ENCODE assay signal across 31 mouse cellular contexts in genomic region chr2:129546772-129547171, GRCm38 (mm10). TPM values are rescaled to one million over a fixed set of nuclear protein-coding genes. Genes with fewer than 3 reads are reported as not detected.
DNase-seq lines count a peak whose midpoint lies in the region; ATAC-seq and TF ChIP-seq lines count a peak whose summit lies in the region.
"Had no signal": no experiment of that assay in that cellular context is flagged by ENCODE, and none has a peak within 500 bp of the region (broad histone marks: within the 10 kb centered on the region; RNA-seq: fewer than 3 reads in every experiment).

No protein-coding gene starts in this region.

- no peak overlapping the region for H3K4me3 ChIP-seq in bone marrow macrophage, adult 2 months (ENCODE audit: insufficient read depth, low read length)
- H3K4me3 ChIP-seq in midbrain, embryonic 11.5 days (ENCODE audit: low read depth, low read length), result no peak overlapping the region
- H3K4me3 ChIP-seq: embryonic facial prominence, embryonic 12.5 days; erythroblast, embryonic 14.5 days; hindbrain, embryonic 10.5 days; kidney, embryonic 15.5 days; limb, embryonic 13.5 days; lung, embryonic 15.5 days; midbrain, embryonic 10.5 days; stomach, embryonic 15.5 days had no signal

- H3K27ac ChIP-seq in bone marrow macrophage, adult 2 months (ENCODE audit: insufficient read depth, low read depth, low read length), result peak overlapping the region; percentile 99
- no peak overlapping the region for H3K27ac ChIP-seq in midbrain, embryonic 11.5 days (ENCODE audit: low read depth, low read length)
- H3K27ac ChIP-seq: embryonic facial prominence, embryonic 12.5 days; hindbrain, embryonic 10.5 days; hindbrain, postnatal 0 days; kidney, embryonic 15.5 days; limb, embryonic 13.5 days; lung, embryonic 15.5 days; midbrain, embryonic 10.5 days; stomach, embryonic 15.5 days had no signal

- no peak overlapping the region for H3K9ac ChIP-seq in midbrain, embryonic 11.5 days (ENCODE audit: low read length)
- H3K9ac ChIP-seq: embryonic facial prominence, embryonic 12.5 days; kidney, embryonic 15.5 days; limb, embryonic 13.5 days; lung, embryonic 15.5 days; stomach, embryonic 15.5 days had no signal

- peak; percentile 63 for DNase-seq in layer of hippocampus, adult 9-11 months
- DNase-seq in layer of hippocampus, postnatal 36 days, result no peak
- peak; percentile 65 for DNase-seq in 416B (ENCODE audit: low read depth)
- DNase-seq in left cerebral cortex, adult 18-20 months (ENCODE audit: low spot score in 2 of 2), result no peak
- no peak for DNase-seq in midbrain, embryonic 11.5 days (ENCODE audit: low spot score, missing footprints)
- DNase-seq in c-Kit-positive CD71-positive TER-119-positive erythroid progenitor cells, embryonic 14.5 days (ENCODE audit: low spot score), result no peak
- DNase-seq: cerebellum, adult 18-20 months; gastrocnemius, postnatal 25 days; kidney, postnatal 4 days; right cerebral cortex, postnatal 14 days; spleen, adult 18-20 months; thymus, adult 18-20 months had no signal

- H3K4me2 ChIP-seq in midbrain, embryonic 11.5 days, result no peak overlapping the region
- H3K4me2 ChIP-seq: embryonic facial prominence, embryonic 12.5 days; kidney, embryonic 15.5 days; limb, embryonic 13.5 days; lung, embryonic 15.5 days; stomach, embryonic 15.5 days had no signal

- H3K9me3 ChIP-seq in midbrain, embryonic 11.5 days (ENCODE audit: control insufficient read depth, low read length), result no peaks in the 10 kb centered on the region
- H3K9me3 ChIP-seq: embryonic facial prominence, embryonic 12.5 days; hindbrain, embryonic 10.5 days; kidney, embryonic 15.5 days; limb, embryonic 13.5 days; lung, embryonic 15.5 days; midbrain, embryonic 10.5 days; stomach, embryonic 15.5 days had no signal

- TF ChIP-seq POLR2A in bone marrow macrophage, adult 2 months (IDR thresholded peaks at IDR 0.05; ENCODE audit: borderline replicate concordance, low read depth, low read length), result no peak

- WGBS in midbrain, embryonic 11.5 days, result 75% methylated on average over 3 of the region's 3 CpGs

- H3K4me1 ChIP-seq in bone marrow macrophage, adult 2 months (ENCODE audit: control insufficient read depth, insufficient read depth, low read length), result peaks cover 68% of the 10 kb centered on the region
- no peaks in the 10 kb centered on the region for H3K4me1 ChIP-seq in midbrain, embryonic 11.5 days (ENCODE audit: control insufficient read depth, insufficient read depth, low read length)
- H3K4me1 ChIP-seq: embryonic facial prominence, embryonic 12.5 days; lung, embryonic 15.5 days; stomach, embryonic 15.5 days had no signal

- TF ChIP-seq CTCF in bone marrow macrophage, adult 2 months (IDR thresholded peaks at IDR 0.05; ENCODE audit: low read depth, low read length), result no peak

- peak; percentile 80 for ATAC-seq in megakaryocyte, adult 5-6 weeks (ENCODE audit: poor library complexity, severe bottlenecking)
- ATAC-seq in midbrain, embryonic 11.5 days (ENCODE audit: low FRiP score), result no peak
- ATAC-seq: forebrain, embryonic 14.5 days; hindbrain, postnatal 0 days; intestine, postnatal 0 days had no signal

- H3K36me3 ChIP-seq in midbrain, embryonic 11.5 days (ENCODE audit: control insufficient read depth, insufficient read depth, low read length), result no peaks in the 10 kb centered on the region
- H3K36me3 ChIP-seq: embryonic facial prominence, embryonic 12.5 days; hindbrain, embryonic 10.5 days; kidney, embryonic 15.5 days; limb, embryonic 13.5 days; lung, embryonic 15.5 days; midbrain, embryonic 10.5 days; stomach, embryonic 15.5 days had no signal

- no peaks in the 10 kb centered on the region for H3K27me3 ChIP-seq in midbrain, embryonic 11.5 days (ENCODE audit: control insufficient read depth, insufficient read depth, low read length)
- H3K27me3 ChIP-seq: embryonic facial prominence, embryonic 12.5 days; kidney, embryonic 15.5 days; lung, embryonic 15.5 days; stomach, embryonic 15.5 days had no signal

RNA-seq across cellular contexts. Expression of gene F830045P16Rik, which starts 10.4 kb away (rescaled TPM):
- total RNA-seq in layer of hippocampus, postnatal 36 days (2021), result under 1 TPM; 0.20 to 0.35 TPM
- polyA plus RNA-seq in bone marrow macrophage, adult 2 months (2012; ENCODE audit: insufficient read depth, insufficient read length, missing spikeins), result 0.28 and 0.41 TPM in 2 replicates
- not detected in 2 replicates for total RNA-seq in megakaryocyte, adult 5-6 weeks (2015)
- total RNA-seq in megakaryocyte, adult 5-6 weeks (2017), result not detected in 2 replicates
- 1 to 10 TPM in 1 of 2 experiments, under 1 TPM in 1; 0.86 to 1.2 TPM for total RNA-seq in left cerebral cortex, adult 18-20 months (2021)
- 0.10 TPM in 1 of 2 replicates, not detected in the other for polyA plus RNA-seq in midbrain, embryonic 11.5 days (2014; fragmentation: Nextera tagmentation; extraction: Ambion mirVana)
- total RNA-seq: adrenal gland, adult 18-20 months; gastrocnemius, postnatal 25 days; hindbrain, postnatal 0 days had no signal
- polyA plus RNA-seq: brain, embryonic 14.5 days; cortical plate, adult 2 months; embryonic facial prominence, embryonic 12.5 days; erythroblast, embryonic 14.5 days; forebrain, embryonic 14.5 days; heart, embryonic 16.5 days; hindbrain, embryonic 10.5 days; hindbrain, postnatal 0 days; intestine, postnatal 0 days; lung, embryonic 15.5 days; midbrain, embryonic 10.5 days; neural tube, embryonic 14.5 days; urinary bladder, adult 2 months had no signal

RNA-seq across cellular contexts. Expression of gene Sirpa, which starts 45.9 kb away (rescaled TPM):
- 100 to 1,000 TPM; 272 to 282 TPM for total RNA-seq in layer of hippocampus, postnatal 36 days (2021)
- 1,284 and 1,400 TPM in 2 replicates for polyA plus RNA-seq in bone marrow macrophage, adult 2 months (2012; ENCODE audit: insufficient read depth, insufficient read length, missing spikeins)
- total RNA-seq in megakaryocyte, adult 5-6 weeks (2015), result 290 and 306 TPM in 2 replicates
- 325 and 361 TPM in 2 replicates for total RNA-seq in megakaryocyte, adult 5-6 weeks (2017)
- total RNA-seq in left cerebral cortex, adult 18-20 months (2021), result 100 to 1,000 TPM; 370 to 383 TPM
- polyA plus RNA-seq in midbrain, embryonic 11.5 days (2014; fragmentation: Nextera tagmentation; extraction: Ambion mirVana), result 16.0 and 17.9 TPM in 2 replicates

Comparison
In these comparisons a context has a peak if more than half of its experiments do, and no peak if none do; other contexts are left out.
1. DNase-seq: peak in layer of hippocampus, adult 9-11 months (single experiment) and 416B (single experiment); none in layer of hippocampus, postnatal 36 days (0 of 2), left cerebral cortex, adult 18-20 months (0 of 2), midbrain, embryonic 11.5 days (single experiment) and c-Kit-positive CD71-positive TER-119-positive erythroid progenitor cells, embryonic 14.5 days (single experiment).